Mouse (Mus musculus) CD4-positive helper T cell, adult 2 months (primary cell): ENCODE measurements around the gene Abcb1b.
"Not testable (repeated sequence)": the region's sequence is repeated elsewhere in the genome, so short reads cannot be mapped to it uniquely, and the experiment has no call there.

Experiments
- DNase-seq: peaks from one replicate; pipeline ENCODE4 v3.0.0-alpha.2; 2012; ENCODE audit warnings: low read depth, missing footprints, low spot score

Abcb1b gene

GRCm38 (mm10) chr5:8863580-8864337 is 65.8 kb downstream of the Abcb1b start:
- peak; percentile 21 for DNase-seq

GRCm38 (mm10) chr5:8865630-8866029 is 67.7 kb downstream of the Abcb1b start:
- DNase-seq = not testable (repeated sequence)

- DNase-seq = no peak
Measured at GRCm38 (mm10) chr5:8866366-8866765, 68.4 kb downstream of the Abcb1b start.

GRCm38 (mm10) chr5:8868019-8868418 is 70.1 kb downstream of the Abcb1b start:
- no peak for DNase-seq

GRCm38 (mm10) chr5:8872979-8873915 is 75.3 kb downstream of the Abcb1b start:
- no peak for DNase-seq

GRCm38 (mm10) chr5:8877086-8877485 is 79.1 kb downstream of the Abcb1b start:
- no peak for DNase-seq

GRCm38 (mm10) chr5:8877800-8878199 is 79.9 kb downstream of the Abcb1b start:
- no peak for DNase-seq

GRCm38 (mm10) chr5:8885837-8886236 is 87.9 kb downstream of the Abcb1b start:
- DNase-seq = no peak

GRCm38 (mm10) chr5:8893300-8894103 is 95.6 kb downstream of the Abcb1b start, which contains the start of gene Abcb4:
Gene Abcb4, plus strand, starts transcription at chr5:8893717.
- DNase-seq = peak; percentile 70

- no peak for DNase-seq
Measured at GRCm38 (mm10) chr5:8894104-8894425, 96.1 kb downstream of the Abcb1b start.

GRCm38 (mm10) chr5:8894641-8895490 is 96.9 kb downstream of the Abcb1b start:
- DNase-seq = no peak

GRCm38 (mm10) chr5:8896198-8896597 is 98.3 kb downstream of the Abcb1b start:
- no peak for DNase-seq

- DNase-seq = no peak
Measured at GRCm38 (mm10) chr5:8898246-8898645, 100.3 kb downstream of the Abcb1b start.

- no peak for DNase-seq
Measured at GRCm38 (mm10) chr5:8901001-8901400, 103.1 kb downstream of the Abcb1b start.

- DNase-seq = no peak
Measured at GRCm38 (mm10) chr5:8902141-8902817, 104.3 kb downstream of the Abcb1b start.

GRCm38 (mm10) chr5:8904539-8904938 is 106.6 kb downstream of the Abcb1b start:
- DNase-seq = no peak

- DNase-seq = peak; percentile 41
Measured at GRCm38 (mm10) chr5:8911567-8912198, 113.7 kb downstream of the Abcb1b start.
